23 mouse cellular contexts compared by ENCODE assay signal in genomic region chr12:111547070-111547469, GRCm38 (mm10). TPM values are rescaled to one million over a fixed set of nuclear protein-coding genes. Genes with fewer than 3 reads are reported as not detected.
DNase-seq lines count a peak whose midpoint lies in the region; ATAC-seq and TF ChIP-seq lines count a peak whose summit lies in the region.
"Had no signal": no experiment of that assay in that cellular context is flagged by ENCODE, and none has a peak within 500 bp of the region (broad histone marks: within the 10 kb centered on the region; RNA-seq: fewer than 3 reads in every experiment).

No protein-coding gene starts in this region.

- no peak for TF ChIP-seq EP300 in liver, postnatal 0 days (IDR thresholded peaks at IDR 0.05; ENCODE audit: low read depth)

- no peak for ATAC-seq in kidney, embryonic 14.5 days (ENCODE audit: low FRiP score, low TSS enrichment)
- ATAC-seq in liver, embryonic 13.5 days (ENCODE audit: low read depth): no peak
- no peak for ATAC-seq in liver, postnatal 0 days
- ATAC-seq: forebrain, embryonic 13.5 days; forebrain, postnatal 0 days; Patski had no signal

- no peaks in the 10 kb centered on the region for H3K9me3 ChIP-seq in kidney, embryonic 14.5 days (ENCODE audit: control insufficient read depth, low read length)
- H3K9me3 ChIP-seq in liver, embryonic 13.5 days (replicated peaks): no peaks in the 10 kb centered on the region
- H3K9me3 ChIP-seq in liver, postnatal 0 days (ENCODE audit: low read length): no peaks in the 10 kb centered on the region
- H3K9me3 ChIP-seq: embryonic facial prominence, embryonic 13.5 days; forebrain, embryonic 13.5 days; heart, embryonic 15.5 days had no signal

- TF ChIP-seq CTCF in kidney, adult 2 months (conservative IDR thresholded peaks at IDR 0.05; ENCODE audit: insufficient read depth, insufficient read length, low read depth, low read length): no peak
- no peak for TF ChIP-seq CTCF in liver, postnatal 0 days (IDR thresholded peaks at IDR 0.05; ENCODE audit: low read depth)

- TF ChIP-seq POLR2A in kidney, adult 2 months (IDR thresholded peaks at IDR 0.05; ENCODE audit: low read depth, low read length): no peak

- H3K4me1 ChIP-seq in kidney, adult 2 months (ENCODE audit: control insufficient read depth, insufficient read depth, low read length): peaks cover 5% of the 10 kb centered on the region; the same call in 1 of the 2 replicates
- no peaks in the 10 kb centered on the region for H3K4me1 ChIP-seq in kidney, embryonic 14.5 days (ENCODE audit: control insufficient read depth, insufficient read depth, low read length)
- peaks cover 13% of the 10 kb centered on the region for H3K4me1 ChIP-seq in liver, embryonic 13.5 days (replicated peaks)
- no peaks in the 10 kb centered on the region for H3K4me1 ChIP-seq in liver, postnatal 0 days (ENCODE audit: insufficient read depth)
- H3K4me1 ChIP-seq: embryonic facial prominence, embryonic 13.5 days; forebrain, embryonic 13.5 days; heart, embryonic 15.5 days had no signal

- peak; percentile 71 for DNase-seq in kidney, adult 2 months
- no peak for DNase-seq in kidney, postnatal 4 days
- peak; percentile 47 for DNase-seq in kidney, postnatal 14 days
- no peak for DNase-seq in liver, embryonic 13.5 days
- DNase-seq in liver, postnatal 0 days: no peak
- peak; percentile 37 for DNase-seq in yolk sac, embryonic 10.5 days (ENCODE audit: low spot score)
- no peak for DNase-seq in B cell, adult 2 months
- DNase-seq: adrenal gland, adult 2 months; adrenal gland, postnatal 25 days; cerebellum, adult 18-20 months; cerebellum, adult 9-11 months; cerebellum, postnatal 36 days; forebrain, postnatal 0 days; gastrocnemius, postnatal 14 days; heart, adult 2 months; heart, postnatal 14 days had no signal

- no peaks in the 10 kb centered on the region for H3K27me3 ChIP-seq in kidney, adult 2 months (replicated peaks; ENCODE audit: control insufficient read depth, insufficient read depth, low read length)
- no peaks in the 10 kb centered on the region for H3K27me3 ChIP-seq in kidney, embryonic 14.5 days (ENCODE audit: control insufficient read depth, insufficient read depth, low read length)
- no peaks in the 10 kb centered on the region for H3K27me3 ChIP-seq in liver, embryonic 13.5 days
- no peaks in the 10 kb centered on the region for H3K27me3 ChIP-seq in liver, postnatal 0 days (ENCODE audit: insufficient read depth, low read length)
- H3K27me3 ChIP-seq: CH12.LX; embryonic facial prominence, embryonic 13.5 days; forebrain, embryonic 13.5 days; heart, embryonic 15.5 days; Patski had no signal

- WGBS in kidney, adult 2 months: 54% methylated on average over 3 of the region's 3 CpGs
- WGBS in kidney, embryonic 14.5 days: 90% methylated on average over 3 of the region's 3 CpGs
- 88% methylated on average over 3 of the region's 3 CpGs for WGBS in liver, embryonic 13.5 days (ENCODE audit: insufficient replicate concordance)
- WGBS in liver, postnatal 0 days (ENCODE audit: insufficient replicate concordance): 89% methylated on average over 3 of the region's 3 CpGs

- H3K4me3 ChIP-seq in kidney, adult 2 months (ENCODE audit: insufficient read depth, low read depth, low read length): no peak overlapping the region
- H3K4me3 ChIP-seq in kidney, embryonic 14.5 days (ENCODE audit: low read length): no peak overlapping the region
- H3K4me3 ChIP-seq in liver, embryonic 13.5 days (replicated peaks): no peak overlapping the region
- no peak overlapping the region for H3K4me3 ChIP-seq in liver, postnatal 0 days (ENCODE audit: low read depth, low read length)
- H3K4me3 ChIP-seq: embryonic facial prominence, embryonic 13.5 days; forebrain, embryonic 13.5 days; heart, adult 2 months; heart, embryonic 15.5 days had no signal

- no peak overlapping the region for H3K4me2 ChIP-seq in kidney, embryonic 14.5 days (replicated peaks; ENCODE audit: low read depth, low read length)
- H3K4me2 ChIP-seq in liver, embryonic 13.5 days: no peak overlapping the region
- no peak overlapping the region for H3K4me2 ChIP-seq in liver, postnatal 0 days (ENCODE audit: low read depth, low read length)
- H3K4me2 ChIP-seq: embryonic facial prominence, embryonic 13.5 days; forebrain, embryonic 13.5 days; heart, embryonic 11.5 days; heart, embryonic 15.5 days had no signal

- H3K36me3 ChIP-seq in kidney, adult 2 months (ENCODE audit: control insufficient read depth, insufficient read depth, low read length): peaks cover 22% of the 10 kb centered on the region
- peaks cover 54% of the 10 kb centered on the region for H3K36me3 ChIP-seq in kidney, embryonic 14.5 days (ENCODE audit: control insufficient read depth, insufficient read depth, low read length)
- H3K36me3 ChIP-seq in liver, embryonic 13.5 days: peaks cover 63% of the 10 kb centered on the region
- H3K36me3 ChIP-seq in liver, postnatal 0 days (replicated peaks; ENCODE audit: insufficient read depth, low read length): peaks cover 49% of the 10 kb centered on the region

- H3K9ac ChIP-seq in kidney, embryonic 14.5 days (ENCODE audit: low read depth, low read length): no peak overlapping the region
- no peak overlapping the region for H3K9ac ChIP-seq in liver, embryonic 13.5 days
- H3K9ac ChIP-seq in liver, postnatal 0 days (replicated peaks): no peak overlapping the region
- H3K9ac ChIP-seq: embryonic facial prominence, embryonic 13.5 days; forebrain, embryonic 13.5 days; forebrain, postnatal 0 days; heart, embryonic 15.5 days had no signal

- H3K27ac ChIP-seq in kidney, adult 2 months (ENCODE audit: insufficient read depth, low read depth, low read length): peak overlapping the region; percentile 84
- no peak overlapping the region for H3K27ac ChIP-seq in kidney, embryonic 14.5 days (ENCODE audit: low read depth, low read length)
- H3K27ac ChIP-seq in liver, embryonic 13.5 days: 0 out of 2 replicates have a peak overlapping the region, but pooled peaks have one; percentile 24
- H3K27ac ChIP-seq in liver, postnatal 0 days (ENCODE audit: low read depth): no peak overlapping the region
- H3K27ac ChIP-seq: embryonic facial prominence, embryonic 13.5 days; forebrain, embryonic 13.5 days; heart, adult 2 months; heart, embryonic 15.5 days had no signal

RNA-seq across cellular contexts. Expression of gene Eif5, which starts 9.3 kb away (rescaled TPM):
- polyA plus RNA-seq in kidney, adult 2 months (2012; rRNA removed): 90.3 and 91.1 TPM in 2 replicates
- 605 and 611 TPM in 2 replicates for polyA plus RNA-seq in kidney, embryonic 14.5 days (2014; fragmentation: Nextera tagmentation; extraction: Ambion mirVana)
- 677 and 738 TPM in 2 replicates for polyA plus RNA-seq in liver, embryonic 13.5 days (2015; fragmentation: Nextera tagmentation; extraction: Ambion mirVana)
- polyA plus RNA-seq in liver, postnatal 0 days (2015; fragmentation: Nextera tagmentation; extraction: Ambion mirVana): 520 and 559 TPM in 2 replicates

RNA-seq across cellular contexts. Expression of gene Mark3, which starts 27.3 kb away (rescaled TPM):
- polyA plus RNA-seq in kidney, adult 2 months (2012; rRNA removed): 33.7 and 37.4 TPM in 2 replicates
- 61.5 and 73.6 TPM in 2 replicates for polyA plus RNA-seq in kidney, embryonic 14.5 days (2014; fragmentation: Nextera tagmentation; extraction: Ambion mirVana)
- 13.9 and 14.6 TPM in 2 replicates for polyA plus RNA-seq in liver, embryonic 13.5 days (2015; fragmentation: Nextera tagmentation; extraction: Ambion mirVana)
- polyA plus RNA-seq in liver, postnatal 0 days (2015; fragmentation: Nextera tagmentation; extraction: Ambion mirVana): 9.5 and 11.0 TPM in 2 replicates

Comparison
In these comparisons a context has a peak if more than half of its experiments do, and no peak if none do; other contexts are left out.
1. DNase-seq: peak in kidney, adult 2 months (single experiment), kidney, postnatal 14 days (single experiment) and yolk sac, embryonic 10.5 days (single experiment); none in kidney, postnatal 4 days (0 of 2), liver, embryonic 13.5 days (single experiment), liver, postnatal 0 days (single experiment) and B cell, adult 2 months (0 of 2).
2. H3K27ac ChIP-seq: peak in kidney, adult 2 months (single experiment) and liver, embryonic 13.5 days (single experiment); none in kidney, embryonic 14.5 days (single experiment) and liver, postnatal 0 days (single experiment).